Mouse (Mus musculus) c-Kit-negative CD71-positive TER-119-positive erythroid progenitor cells, embryonic 14.5 days (primary cell): ENCODE results near the gene Glod5.

Source experiments
- DNase-seq: peaks from one replicate; pipeline ENCODE4 v3.0.0-alpha.2; 2013; ENCODE audit warnings: low read depth, low spot score

Gene Glod5

DNA sequence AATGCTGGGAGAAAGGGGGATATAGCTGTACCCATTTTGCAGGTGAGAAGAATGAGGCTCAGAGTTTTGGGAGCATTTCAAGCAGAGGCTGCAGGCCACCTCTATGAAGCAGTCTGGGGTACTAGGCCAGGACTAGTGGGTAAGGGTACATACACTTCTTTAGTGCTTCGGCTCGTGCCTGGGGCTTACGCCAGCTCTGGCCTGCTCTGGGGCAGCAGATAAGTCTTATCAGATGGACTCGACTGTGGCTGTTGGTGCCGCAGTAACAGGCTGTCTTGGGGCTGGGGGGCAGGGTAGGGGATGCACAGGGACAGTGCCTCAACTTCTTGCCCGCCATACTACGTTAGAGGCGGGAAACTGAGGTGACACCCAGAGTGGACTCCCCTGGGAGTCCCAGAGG lies 50.1 kb downstream of the Glod5 start:
- no peak for DNase-seq

DNA sequence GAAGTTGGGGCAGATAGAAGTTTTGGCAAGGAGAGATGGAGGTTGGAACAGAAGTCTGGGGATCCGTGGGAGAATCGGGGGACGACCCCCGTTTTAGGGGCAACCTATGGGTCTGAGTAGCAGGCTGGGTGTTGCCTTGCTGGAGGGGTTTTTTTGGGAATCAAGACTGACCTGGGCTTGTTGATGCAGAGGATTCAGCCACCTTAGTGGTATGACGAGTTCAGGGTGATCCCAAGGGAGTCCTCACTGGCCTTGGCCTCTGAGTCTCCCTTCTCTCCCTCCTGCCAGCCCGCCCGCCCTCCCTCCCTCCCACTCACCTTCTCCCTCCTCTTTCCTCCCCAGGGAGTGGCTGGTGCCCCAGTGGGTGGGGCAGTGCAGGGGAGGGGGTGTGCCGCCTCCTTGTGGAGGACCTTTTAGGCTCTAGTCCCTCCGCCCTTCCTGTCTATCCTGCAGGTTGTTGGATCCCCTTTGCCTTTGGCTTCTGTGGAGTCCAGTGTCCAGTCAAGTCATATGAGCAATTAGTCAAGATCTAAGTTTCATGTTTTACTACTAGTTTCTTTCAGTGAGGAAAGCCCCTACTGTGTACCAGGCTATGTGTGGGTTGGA lies 50.6 kb downstream of the Glod5 start:
- no peak for DNase-seq

DNA sequence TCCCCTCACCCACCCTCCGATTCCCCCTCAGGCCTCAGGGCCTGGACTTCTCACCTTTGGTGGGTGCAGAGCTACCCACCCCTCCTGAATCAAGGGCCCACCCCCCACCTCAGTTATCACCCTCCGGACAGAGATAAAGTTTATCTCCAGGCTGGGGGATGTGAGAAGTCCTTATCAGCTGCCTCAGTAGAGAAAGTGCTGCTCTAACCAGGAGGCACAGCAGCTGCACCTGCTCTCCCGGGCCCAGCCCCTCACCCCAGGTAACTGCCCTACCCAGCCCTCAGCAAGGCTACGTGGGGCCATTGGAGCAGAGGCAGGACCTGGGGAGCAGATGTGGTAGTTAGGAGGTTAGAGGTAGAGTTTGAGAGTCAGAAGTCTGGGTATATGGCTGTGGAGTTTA lies 52.1 kb downstream of the Glod5 start:
- no peak for DNase-seq

GRCm38 (mm10) chrX:7963829-7964626 lies 54.3 kb downstream of the Glod5 start:
- DNase-seq = no peak

- no peak for DNase-seq
Measured at GRCm38 (mm10) chrX:7958868-7959267, 59.4 kb downstream of the Glod5 start.
